Mouse (Mus musculus): ENCODE data around the gene Olfm3.

Olfm3 gene

DNA sequence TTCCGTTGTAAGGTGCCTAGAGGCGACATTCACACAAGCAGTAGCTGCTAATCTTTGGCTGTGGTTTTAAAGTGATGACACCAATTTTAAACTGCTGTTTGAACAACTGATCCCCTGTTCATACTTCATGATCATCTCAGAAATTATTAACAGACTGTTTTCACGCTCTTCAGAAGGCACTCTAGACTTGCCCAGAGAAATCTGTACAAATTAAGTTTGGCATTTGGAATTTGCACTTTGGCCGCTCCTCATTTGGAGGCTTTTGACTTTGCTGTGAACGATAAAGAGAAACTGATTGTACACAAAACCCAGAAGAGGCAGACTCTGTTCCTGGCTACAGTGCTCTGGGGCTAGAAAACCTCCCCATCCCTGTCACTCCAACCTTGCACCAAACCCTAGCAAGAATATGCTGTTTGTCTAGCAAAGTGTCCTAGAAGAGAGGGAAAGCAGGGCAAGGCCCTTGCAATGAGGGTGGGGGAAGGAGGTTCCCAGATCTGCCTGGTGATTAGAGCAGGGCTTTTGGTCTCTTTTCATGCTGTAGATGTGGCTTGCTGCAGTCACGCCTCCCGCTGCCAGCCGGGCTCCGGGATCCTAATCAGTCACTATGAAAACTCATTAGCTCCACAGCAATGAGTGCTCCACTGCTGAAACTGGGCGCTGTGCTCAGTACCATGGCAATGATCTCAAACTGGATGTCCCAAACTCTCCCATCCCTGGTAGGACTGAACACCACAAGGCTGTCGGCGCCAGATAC is 176.7 kb downstream of the Olfm3 start:
- no peak for DNase-seq (ENCODE audit: inconsistent age in 2 of 2, low spot score in 1 of 2)

DNA sequence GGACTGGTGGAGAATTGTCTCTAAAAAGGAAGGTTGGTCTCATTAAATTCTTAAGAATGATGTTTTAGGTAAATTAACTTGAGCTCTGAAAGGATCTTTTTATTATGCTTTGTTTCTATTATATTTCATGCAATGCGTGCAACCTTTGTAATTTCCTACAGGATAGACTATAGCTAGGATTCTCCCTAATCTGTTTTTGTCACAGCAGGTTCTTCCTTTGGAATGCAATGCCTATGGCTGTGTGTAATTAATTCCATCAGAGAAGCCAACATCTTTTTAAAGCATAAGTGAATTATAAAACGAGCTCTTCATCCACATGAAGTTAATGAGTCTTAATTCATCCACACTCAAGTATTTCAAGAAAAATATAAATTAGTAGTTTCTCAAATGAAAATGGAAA is 177.5 kb downstream of the Olfm3 start:
- no peak for DNase-seq (ENCODE audit: inconsistent age in 2 of 2, low spot score in 1 of 2)

DNA sequence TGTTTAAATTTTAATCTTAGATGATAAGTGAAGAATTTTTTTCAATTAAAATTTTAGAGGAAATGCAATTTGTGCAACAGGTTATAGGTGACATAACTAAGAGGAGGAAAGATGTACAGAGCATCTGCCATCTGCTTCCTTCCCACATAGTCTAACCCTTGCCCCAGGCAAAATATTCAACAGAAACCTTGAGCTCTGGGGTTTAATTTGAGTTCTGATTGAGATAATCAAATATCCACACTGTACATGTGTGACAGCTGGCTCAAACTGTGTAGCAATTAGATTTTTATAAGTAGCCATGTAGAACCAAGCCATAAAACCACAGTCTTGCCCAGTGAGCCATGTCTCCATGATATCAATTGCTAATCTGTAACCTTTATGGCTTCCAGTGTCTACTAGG is 179.1 kb downstream of the Olfm3 start:
- DNase-seq (ENCODE audit: inconsistent age in 2 of 2, low spot score in 1 of 2): no peak

DNA sequence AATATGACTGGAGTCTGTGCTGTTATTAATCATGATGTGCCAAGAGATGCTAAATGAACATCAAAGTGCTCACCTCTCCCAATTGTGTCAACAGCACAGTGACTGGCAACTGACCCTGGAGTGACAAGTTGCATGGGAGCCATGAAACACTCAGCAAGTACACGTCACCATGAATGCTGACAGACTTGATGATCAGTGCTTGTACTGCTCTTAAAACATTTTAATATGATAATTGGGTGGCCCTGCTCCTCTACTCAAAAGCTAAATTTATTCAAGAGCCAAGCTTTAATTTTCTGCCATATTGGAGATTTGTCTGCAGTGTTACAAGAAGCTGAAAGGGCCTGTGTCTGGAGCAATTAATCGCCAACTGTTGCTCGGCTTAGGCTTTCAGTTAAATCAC is 184.4 kb downstream of the Olfm3 start:
- DNase-seq (ENCODE audit: inconsistent age in 2 of 2, low spot score in 1 of 2): no peak

DNA sequence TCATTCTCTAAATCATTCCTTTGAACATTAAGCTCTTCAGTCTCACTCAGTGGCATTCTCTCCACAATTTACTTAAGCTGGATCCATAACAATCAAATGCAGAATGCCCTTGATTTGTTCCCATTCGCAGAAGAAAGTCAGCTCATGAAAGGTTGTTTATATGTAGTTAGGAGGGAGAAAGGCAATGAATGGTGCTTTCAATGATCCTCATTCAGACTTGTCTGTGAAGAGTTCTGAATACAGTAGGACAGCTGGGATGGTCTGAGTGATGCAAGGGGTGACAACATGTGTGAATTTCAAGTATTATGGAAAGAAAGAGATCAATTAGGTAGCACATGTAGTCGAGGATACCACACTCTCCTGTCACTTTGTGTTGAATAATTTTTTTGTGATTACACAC is 186.8 kb downstream of the Olfm3 start:
- DNase-seq (ENCODE audit: inconsistent age in 2 of 2, low spot score in 1 of 2): no peak

DNA sequence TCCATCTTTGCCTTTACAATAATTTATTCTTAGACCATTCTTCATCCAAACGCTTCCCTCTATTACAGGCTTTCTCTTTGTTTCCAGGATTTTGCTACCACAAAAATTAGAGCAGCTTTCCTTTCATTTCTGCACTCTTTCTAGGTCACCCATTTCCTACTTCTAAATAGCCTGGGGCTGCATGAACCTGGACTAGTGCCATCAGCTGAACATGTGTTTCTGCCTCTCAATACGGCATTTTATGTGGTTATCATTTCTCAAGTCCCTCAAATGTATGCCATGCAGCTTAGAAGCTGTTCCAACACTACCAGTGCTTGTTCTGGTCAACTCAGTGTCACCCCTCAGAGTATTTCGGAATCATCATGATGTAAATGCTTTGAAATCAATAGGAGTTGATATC is 191.6 kb downstream of the Olfm3 start:
- DNase-seq (ENCODE audit: inconsistent age in 2 of 2, low spot score in 1 of 2): no peak

DNA sequence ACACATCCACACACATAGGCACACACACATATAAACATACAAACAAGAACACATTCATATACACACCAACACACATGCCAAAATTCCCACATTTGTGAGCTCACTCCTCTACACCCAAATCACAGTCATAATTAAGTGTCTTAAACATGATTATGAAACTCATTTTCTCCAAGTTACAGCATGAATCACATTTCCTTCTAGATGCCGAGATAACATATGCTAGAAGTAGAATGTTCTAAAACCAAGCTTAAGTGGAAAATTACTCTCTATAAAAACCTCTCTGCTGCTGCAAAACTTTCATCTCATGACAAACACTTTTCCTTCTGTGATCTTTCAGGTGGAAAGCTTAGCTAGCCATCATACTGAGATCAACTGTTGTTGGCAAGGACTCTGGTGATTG is 195.7 kb downstream of the Olfm3 start:
- no peak for DNase-seq (ENCODE audit: inconsistent age in 2 of 2, low spot score in 1 of 2)

DNA sequence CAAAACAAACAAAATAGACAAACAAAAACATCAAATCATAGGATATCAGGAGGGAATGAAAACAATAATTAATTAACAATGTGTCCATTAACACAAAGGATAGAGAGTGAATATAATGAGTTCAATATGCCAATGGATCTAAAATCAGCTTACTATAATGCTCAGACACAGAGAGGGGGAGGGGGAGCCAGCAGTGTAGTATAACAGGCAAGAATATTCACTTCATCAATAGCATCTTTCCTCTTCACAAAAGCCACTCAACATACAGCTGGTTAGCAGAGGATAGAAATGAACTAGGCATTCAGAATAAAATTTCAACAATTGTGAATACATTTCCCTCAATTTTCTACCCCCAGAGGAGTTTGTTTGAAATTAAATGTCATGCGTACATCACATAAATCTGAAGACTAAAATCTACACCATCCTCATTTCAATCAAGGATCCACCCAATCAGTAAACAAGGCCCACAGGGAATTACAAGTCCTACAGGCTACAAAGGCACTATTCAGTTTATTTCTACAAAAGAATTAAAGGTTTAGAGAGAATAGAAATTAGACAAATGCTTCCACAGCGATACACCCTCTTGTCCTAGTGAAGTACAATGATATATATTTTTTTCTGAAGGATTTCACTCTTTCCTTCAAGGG is 200.4 kb downstream of the Olfm3 start:
- no peak for DNase-seq (ENCODE audit: inconsistent age in 2 of 2, low spot score in 1 of 2)

DNA sequence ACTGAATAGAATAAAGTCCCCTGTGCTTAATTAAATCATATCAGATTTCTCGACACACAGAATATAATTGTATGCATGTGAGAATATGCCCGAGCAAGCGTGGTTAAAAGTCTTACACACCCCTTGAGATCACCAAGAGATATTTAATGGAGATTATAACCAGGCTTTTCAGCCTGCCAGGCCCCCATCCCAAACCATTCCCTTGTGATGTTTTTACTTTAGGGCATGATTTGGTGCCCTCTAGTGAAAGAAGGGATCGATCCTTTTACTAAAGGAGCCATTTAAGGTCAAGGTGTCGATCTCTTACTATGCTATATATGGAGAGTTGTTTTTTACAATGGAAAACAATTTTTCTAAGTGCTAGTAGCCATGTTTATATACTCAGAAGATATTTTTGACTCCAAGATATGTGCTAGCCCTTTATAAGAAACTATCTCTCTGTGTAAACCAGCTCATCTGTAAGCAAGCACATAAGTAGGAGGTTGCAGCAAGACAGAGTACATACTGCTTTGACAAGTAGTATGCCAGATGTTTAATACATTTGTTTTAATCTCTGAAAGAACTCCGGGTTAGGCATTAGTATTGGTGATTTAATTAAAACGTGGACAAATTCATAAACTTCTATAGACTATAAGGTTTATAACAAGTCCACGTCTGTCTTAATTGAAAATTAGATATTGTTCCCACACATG is 201.1 kb downstream of the Olfm3 start:
- DNase-seq (ENCODE audit: inconsistent age in 2 of 2, low spot score in 1 of 2): no peak

DNA sequence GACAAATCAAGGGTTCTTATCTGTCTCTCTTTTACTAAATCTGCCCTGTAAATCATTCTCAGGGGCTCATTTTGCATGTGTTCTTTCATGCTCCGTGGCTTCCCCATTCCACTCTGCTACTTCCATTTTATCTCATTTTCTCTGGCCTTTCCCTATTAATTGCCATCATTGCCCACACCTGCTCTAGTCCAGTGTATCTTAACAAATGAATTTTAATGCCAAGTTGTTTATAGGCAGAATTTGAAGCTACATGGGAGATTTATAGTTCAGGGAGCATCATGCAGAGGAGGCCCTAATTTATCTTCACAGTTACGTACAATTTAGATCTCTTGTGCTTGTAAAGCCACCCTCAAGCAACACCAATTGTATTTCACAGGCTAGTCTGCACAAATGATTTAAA is 241.8 kb downstream of the Olfm3 start:
- peak in 1 of 2 experiments; percentile 11 for DNase-seq (ENCODE audit: inconsistent age in 2 of 2, low spot score in 1 of 2)

DNA sequence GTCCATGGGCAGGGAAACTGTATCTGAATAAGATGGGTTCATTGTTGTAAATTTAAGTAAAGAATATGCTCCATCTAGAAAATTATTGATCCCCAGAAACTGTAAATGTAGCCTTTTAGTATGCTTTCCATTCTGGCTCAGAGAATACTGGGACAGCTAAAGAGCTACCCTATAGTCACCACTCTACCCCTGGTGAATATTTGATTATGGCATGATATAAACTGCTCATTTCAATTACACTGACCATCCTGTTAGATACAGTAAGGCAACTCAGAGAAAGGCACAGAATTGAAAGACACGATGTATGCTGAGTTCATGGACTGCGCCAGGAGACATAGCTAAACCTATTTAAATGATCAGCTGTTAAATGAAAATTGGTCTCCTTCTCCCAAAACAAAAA is 242.4 kb downstream of the Olfm3 start:
- peak in 1 of 2 experiments; percentile 8 for DNase-seq (ENCODE audit: inconsistent age in 2 of 2, low spot score in 1 of 2)

DNA sequence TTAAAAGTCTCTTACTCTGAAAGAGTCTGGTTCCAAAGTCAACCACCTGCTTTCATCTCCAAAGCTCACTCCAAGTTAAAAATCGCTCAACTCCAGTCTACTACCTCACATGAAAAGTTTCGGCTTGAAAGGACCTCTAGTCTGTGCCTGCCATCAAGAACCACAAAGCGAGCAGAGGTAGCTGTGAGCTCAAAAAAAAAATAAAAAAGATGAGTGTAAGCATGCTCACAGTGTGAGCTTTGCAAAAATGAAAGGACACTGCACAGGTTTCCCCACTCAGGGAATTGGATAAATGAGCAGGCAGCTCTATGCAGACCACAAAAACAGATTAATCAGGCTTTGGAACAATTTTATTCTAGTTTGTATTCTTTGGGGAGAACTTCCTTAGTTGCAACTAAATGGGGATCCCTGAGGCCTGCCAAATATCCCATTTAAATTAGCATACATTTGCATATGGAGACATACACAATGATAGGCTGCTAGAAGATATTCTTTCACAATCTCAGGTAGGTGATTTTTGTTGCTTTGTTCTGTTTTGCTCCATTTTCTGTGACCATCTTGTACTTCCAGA is 255.1 kb downstream of the Olfm3 start:
- DNase-seq (ENCODE audit: inconsistent age in 2 of 2, low spot score in 1 of 2): no peak

DNA sequence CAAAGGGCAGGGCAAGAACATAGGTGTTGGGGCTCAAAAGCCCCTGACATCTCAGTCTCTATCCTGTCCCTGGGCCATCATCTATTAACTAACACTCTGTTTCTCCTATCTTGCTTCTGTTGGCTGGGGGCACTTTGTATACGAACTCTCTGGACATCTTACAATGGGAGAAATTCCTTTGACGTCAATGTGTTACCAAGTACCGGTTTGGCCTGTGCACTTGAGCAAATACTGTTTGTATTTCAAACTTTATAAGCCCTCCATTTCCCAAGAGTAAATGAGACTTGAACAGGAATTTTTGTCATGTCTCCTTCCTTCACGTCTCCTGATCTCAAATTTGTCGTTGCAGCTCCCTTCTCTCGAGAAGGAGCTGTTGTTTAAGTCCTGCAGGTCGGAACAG is 270.7 kb downstream of the Olfm3 start:
- DNase-seq (ENCODE audit: inconsistent age in 2 of 2, low spot score in 1 of 2): no peak
